Mouse (Mus musculus) gastrocnemius, postnatal 25 days (tissue): ENCODE data around the gene Fxyd1. TPM values are rescaled to one million over a fixed set of nuclear protein-coding genes. Genes with fewer than 3 reads are reported as not detected.

Experiments used
- DNase-seq: peaks from one replicate; pipeline ENCODE4 v3.0.0; 2022
- total RNA-seq, 2 experiments: library from RNA; stranded (reverse); gene quantifications; 1 replicate in 1 of 2; 2 replicates in 1 of 2; pipeline ENCODE4 v1.2.3; 2021

Fxyd1 gene
- total RNA-seq, 2 experiments from 2014 or later = 1,050 to 1,262 TPM

GRCm38 (mm10) chr7:31052636-31053434 lies 4.2 kb downstream of the Fxyd1 start:
- DNase-seq = peak; percentile 57

- no peak for DNase-seq
Observed at GRCm38 (mm10) chr7:31052251-31052635, 4.8 kb downstream of the Fxyd1 start.

- no peak for DNase-seq
Observed at GRCm38 (mm10) chr7:31051321-31052021, 5.5 kb downstream of the Fxyd1 start, which contains the start of gene Fxyd7. TSS of gene Fxyd7 (minus strand) at chr7:31051467.

- no peak for DNase-seq
Observed at GRCm38 (mm10) chr7:31050921-31051320, 6.1 kb downstream of the Fxyd1 start.

GRCm38 (mm10) chr7:31050487-31050886 lies 6.5 kb downstream of the Fxyd1 start:
- no peak for DNase-seq

- no peak for DNase-seq
Observed at GRCm38 (mm10) chr7:31049846-31050281, 7.1 kb downstream of the Fxyd1 start.

- DNase-seq = no peak
Observed at GRCm38 (mm10) chr7:31049135-31049845, 7.7 kb downstream of the Fxyd1 start.

- no peak for DNase-seq
Observed at GRCm38 (mm10) chr7:31042431-31042910, 14.5 kb downstream of the Fxyd1 start, which contains the start of gene Fxyd5. TSS of gene Fxyd5 (minus strand) at chr7:31042481.

GRCm38 (mm10) chr7:31041662-31042315 lies 15.2 kb downstream of the Fxyd1 start:
- DNase-seq = peak; percentile 65

- no peak for DNase-seq
Observed at GRCm38 (mm10) chr7:31041023-31041407, 16.0 kb downstream of the Fxyd1 start.

GRCm38 (mm10) chr7:31040281-31041022 lies 16.5 kb downstream of the Fxyd1 start:
- no peak for DNase-seq

GRCm38 (mm10) chr7:31039011-31039410 lies 18.0 kb downstream of the Fxyd1 start:
- DNase-seq = no peak

GRCm38 (mm10) chr7:31037675-31038074 lies 19.3 kb downstream of the Fxyd1 start:
- no peak for DNase-seq

GRCm38 (mm10) chr7:31036917-31037316 lies 20.1 kb downstream of the Fxyd1 start:
- DNase-seq = no peak

GRCm38 (mm10) chr7:31035291-31035690 lies 21.7 kb downstream of the Fxyd1 start:
- no peak for DNase-seq

- no peak for DNase-seq
Observed at GRCm38 (mm10) chr7:31034789-31035188, 22.2 kb downstream of the Fxyd1 start.

- no peak for DNase-seq
Observed at GRCm38 (mm10) chr7:31033409-31034165, 23.4 kb downstream of the Fxyd1 start.

GRCm38 (mm10) chr7:31031731-31032130 lies 25.3 kb downstream of the Fxyd1 start:
- DNase-seq = no peak

GRCm38 (mm10) chr7:31030717-31031116 lies 26.3 kb downstream of the Fxyd1 start:
- DNase-seq = no peak

GRCm38 (mm10) chr7:31028609-31029008 lies 28.4 kb downstream of the Fxyd1 start:
- DNase-seq = no peak
